Mouse (Mus musculus) ovary, postnatal 10 days (tissue): ENCODE measurements around the gene Hist1h2ag.

ENCODE experiments used
- DNase-seq: peaks from one replicate; pipeline ENCODE4 v3.0.0; 2022; ENCODE audit warnings: low spot score

Hist1h2ag gene

DNA sequence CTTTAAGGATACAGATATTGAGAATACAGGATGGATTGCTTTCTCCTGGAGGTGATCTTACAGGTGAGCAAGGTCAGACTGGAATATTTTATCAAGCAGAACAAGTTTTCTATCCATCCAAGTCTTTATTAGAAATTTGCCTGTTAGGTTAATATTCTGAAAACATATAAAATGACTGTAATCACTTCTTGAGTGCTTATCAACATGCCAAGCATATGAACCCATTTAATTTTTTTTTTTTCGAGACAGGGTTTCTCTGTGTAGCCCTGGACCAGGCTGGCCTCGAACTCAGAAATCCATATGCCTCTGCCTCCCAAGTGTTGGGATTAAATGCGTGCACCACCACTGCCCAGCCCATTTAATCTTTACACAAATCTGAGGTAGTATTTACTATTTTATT is 5.8 kb downstream of the Hist1h2ag start:
- DNase-seq = no peak

DNA sequence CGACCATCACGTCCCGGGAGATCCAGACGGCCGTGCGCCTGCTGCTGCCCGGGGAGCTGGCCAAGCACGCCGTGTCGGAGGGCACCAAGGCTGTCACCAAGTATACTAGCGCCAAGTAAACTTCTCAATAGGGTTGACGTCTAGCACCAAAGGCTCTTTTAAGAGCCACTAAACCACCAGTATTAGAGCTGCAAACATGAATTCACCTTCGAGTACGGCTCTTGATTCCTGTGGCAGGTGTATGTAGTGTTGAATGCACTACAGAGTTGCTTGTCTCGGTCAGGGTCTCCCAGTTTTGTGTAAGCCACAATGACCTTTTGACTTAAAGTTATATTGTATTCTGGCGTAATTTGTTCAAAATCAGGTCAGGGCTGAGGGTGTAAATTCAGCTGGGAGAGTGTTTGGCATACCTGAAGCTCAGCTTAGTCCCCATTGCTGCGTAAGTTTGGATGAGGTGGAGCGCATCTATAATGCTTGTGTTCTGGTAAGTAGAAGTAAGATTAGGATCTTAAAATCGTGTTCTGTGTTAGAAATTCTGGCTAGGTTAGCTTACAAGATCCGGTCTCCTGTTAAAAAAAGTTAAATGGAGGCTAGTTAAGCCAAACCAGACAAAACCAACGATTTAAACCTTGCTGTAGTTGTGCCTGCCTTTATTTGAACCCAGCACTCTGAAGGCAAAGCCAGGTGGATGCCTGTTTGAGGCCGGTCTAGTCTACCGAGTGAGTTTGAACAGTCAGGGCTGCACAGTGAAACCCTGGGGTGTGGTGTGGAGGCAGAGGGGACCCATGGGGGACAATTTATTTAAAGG is 6.4 kb downstream of the Hist1h2ag start:
- no peak for DNase-seq

DNA sequence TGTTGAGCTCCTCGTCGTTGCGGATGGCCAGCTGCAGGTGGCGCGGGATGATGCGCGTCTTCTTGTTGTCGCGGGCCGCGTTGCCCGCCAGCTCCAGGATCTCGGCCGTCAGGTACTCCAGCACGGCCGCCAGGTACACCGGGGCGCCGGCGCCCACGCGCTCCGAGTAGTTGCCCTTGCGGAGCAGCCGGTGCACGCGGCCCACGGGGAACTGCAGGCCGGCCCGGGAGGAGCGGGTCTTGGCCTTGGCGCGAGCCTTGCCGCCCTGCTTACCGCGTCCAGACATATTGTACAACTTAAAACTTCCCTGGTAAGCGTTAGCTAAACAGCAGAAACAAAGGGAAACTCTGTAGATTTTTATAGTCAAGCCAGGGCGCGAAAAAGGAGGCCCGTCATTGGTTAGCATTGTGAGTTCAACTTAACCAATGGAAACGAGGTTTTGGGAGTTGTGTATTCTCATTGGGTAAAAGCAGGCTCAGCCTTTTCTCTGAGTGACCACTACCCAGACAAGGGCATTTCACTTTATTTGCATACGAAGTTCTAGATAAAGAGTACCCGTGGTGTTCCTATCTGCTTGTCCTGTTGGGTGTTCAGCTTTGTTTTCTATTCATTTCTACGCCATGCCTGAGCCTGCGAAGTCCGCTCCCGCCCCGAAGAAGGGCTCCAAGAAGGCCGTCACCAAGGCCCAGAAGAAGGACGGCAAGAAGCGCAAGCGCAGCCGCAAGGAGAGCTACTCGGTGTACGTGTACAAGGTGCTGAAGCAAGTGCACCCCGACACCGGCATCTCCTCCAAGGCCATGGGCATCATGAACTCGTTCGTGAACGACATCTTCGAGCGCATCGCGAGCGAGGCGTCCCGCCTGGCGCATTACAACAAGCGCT is 7.2 kb downstream of the Hist1h2ag start, which contains the start of the genes Hist1h2ah and Hist1h2bk:
TSS of gene Hist1h2ah (minus strand) at position 302 of the 882 bp plus-strand sequence.
TSS of gene Hist1h2bk (plus strand) at position 604 of the 882 bp plus-strand sequence.
- DNase-seq = peak; percentile 62

DNA sequence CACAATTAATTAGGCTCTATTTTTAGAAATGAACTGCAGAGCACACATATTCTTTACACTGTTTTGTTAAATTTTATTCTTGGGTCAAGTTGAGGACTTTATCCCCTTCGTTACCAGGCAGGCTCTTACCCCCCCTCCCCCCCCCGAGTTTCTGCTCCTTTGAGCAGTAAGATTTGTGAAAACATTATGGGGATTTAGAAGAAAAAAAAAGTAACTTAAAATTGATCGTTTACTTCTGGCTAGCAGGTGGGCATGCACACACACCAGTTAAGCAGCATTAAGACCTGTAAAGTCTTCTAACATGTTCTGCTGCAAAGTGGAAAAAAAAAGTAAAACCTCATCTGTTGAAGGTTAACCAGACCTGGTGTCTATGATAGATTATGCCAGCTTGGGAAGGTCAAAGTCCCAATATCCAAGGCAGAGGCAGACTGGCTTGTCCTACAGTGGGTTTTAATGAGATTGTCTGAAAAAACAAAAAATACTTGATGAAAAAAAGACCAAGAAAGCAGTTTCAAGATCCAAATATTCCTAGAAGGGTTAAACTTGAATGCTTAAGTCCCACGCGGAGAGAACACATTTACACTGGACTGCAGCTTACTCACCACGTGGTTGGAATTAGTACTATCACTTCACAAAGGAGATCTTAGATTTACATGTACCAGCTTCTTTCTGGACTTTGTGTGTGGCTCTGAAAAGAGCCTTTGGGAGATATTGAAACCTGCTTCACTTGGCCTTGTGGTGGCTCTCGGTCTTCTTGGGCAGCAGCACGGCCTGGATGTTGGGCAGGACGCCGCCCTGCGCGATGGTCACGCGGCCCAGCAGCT is 8.1 kb downstream of the Hist1h2ag start:
- DNase-seq = no peak

DNA sequence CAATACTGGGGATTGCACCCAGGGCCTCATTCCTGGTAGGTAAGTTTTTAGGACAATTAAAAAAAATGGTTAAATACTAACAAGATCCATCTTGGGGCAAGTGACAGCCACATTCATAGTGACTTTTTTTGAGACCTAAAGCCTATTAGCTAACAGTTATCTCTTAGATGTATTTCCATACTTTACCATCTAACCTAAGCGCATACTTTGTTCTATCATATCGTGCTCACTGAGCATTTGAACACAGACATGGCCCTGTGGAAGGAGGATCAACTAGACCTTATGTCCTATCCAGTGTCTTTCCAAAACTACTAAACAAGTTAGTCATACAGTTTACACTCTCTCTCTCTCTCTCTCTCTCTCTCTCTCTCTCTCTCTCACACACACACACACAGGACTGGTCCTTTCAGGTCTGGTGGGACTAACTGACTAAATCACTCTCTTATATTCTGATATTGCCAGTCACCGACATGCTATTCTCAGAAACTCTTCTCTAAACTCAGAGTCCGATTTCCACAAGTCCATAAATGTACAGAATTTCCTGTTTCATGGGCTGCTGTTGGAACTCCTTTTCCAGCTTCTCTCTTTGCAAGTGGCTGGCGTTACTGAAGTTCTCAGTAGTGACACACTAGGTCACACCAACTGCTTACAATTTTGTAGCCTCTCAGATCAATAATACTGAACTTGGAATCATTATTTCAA is 8.9 kb downstream of the Hist1h2ag start:
- no peak for DNase-seq

GRCm38 (mm10) chr13:22030493-22030892 is 12.3 kb downstream of the Hist1h2ag start:
- DNase-seq = no peak

DNA sequence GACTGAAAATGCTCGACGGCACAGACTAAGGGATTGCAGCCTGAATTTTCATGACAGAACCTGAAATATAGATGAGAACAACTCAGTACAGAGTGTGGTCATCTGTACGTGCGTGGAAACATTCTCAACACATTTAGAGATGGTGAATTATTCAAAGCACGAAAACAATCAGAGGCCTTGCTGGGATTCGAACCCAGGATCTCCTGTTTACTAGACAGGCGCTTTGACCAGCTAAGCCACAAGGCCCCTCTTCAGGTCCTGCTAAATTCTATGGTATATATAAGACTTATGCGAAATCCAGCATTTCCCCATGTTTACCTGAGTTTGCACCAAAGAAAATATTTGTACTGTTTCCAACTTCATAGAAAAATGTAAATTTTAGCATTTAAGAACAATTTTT is 12.8 kb downstream of the Hist1h2ag start:
- DNase-seq = no peak

GRCm38 (mm10) chr13:22028673-22029460 is 13.9 kb downstream of the Hist1h2ag start:
- DNase-seq = peak; percentile 92

DNA sequence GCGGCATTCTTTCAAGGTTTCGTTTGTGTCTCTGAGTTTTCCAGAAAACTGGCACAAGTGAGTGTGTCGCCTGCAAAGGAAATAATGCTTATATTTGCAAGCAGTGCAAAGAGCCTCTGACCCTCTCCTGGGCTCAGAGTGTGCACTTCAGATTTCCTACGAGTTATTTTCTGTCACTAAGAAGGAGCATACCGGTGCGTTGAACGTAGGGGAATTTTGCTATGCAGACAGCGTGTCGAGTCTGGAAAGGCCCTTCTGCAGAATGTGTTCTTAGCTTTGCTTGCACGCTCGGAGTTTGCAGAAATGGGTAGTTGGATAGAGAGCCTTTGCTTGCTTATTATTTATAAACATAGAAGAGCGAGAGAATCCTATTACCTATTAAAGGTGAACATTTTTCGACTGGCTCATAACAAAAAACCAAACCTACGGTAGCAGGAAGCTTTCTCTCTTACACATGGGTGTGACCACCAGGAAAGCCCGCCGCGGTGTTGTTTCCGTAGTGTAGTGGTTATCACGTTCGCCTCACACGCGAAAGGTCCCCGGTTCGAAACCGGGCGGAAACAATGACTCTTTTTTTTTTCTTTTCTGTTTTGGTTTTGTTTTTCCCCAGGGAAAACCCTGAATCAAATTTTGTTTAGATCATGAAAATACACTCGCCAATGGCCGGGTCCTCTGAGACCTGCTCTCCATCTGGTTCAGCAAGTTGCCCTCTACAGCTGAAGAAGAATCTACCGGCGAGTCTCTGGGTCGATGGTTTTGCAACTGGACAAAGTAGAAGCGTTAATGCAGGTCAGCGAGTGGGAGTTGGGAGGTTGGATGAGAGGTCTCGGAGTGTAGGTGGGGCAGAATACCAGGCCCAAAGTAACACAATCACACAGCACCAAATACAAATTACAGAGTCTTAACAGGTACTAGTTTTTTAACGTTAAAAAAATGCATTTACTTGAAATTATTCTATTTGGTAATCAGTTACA is 16.4 kb downstream of the Hist1h2ag start:
- peak; percentile 81 for DNase-seq

- no peak for DNase-seq
Observed at GRCm38 (mm10) chr13:22022241-22022640, 20.5 kb downstream of the Hist1h2ag start.

DNA sequence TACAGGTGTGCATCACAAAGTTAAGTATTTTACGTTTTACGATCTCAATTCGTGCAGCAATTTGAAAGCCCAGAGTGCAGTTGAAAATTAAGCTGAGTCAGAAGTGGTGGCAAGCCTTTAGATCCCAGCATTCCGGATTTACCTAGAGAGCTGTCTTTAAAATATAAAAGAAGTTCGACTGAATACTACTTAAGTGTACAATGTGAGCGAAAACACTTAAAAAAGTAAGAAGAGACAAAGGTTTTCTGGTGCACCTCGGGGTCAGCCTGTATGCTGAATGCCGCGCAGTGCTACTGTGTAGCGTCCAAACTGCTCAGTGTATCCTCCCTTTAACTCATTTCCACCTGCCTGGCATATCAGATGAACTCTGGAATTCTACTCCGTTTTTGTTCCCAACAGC is 21.2 kb downstream of the Hist1h2ag start:
- DNase-seq = no peak

GRCm38 (mm10) chr13:22020901-22021339 is 21.8 kb downstream of the Hist1h2ag start:
- DNase-seq = no peak

GRCm38 (mm10) chr13:22019934-22020835 is 22.6 kb downstream of the Hist1h2ag start:
- no peak for DNase-seq

GRCm38 (mm10) chr13:22015479-22016450 is 27.0 kb downstream of the Hist1h2ag start:
- DNase-seq = no peak

GRCm38 (mm10) chr13:22014411-22014845 is 28.3 kb downstream of the Hist1h2ag start:
- no peak for DNase-seq

- DNase-seq = no peak
Observed at GRCm38 (mm10) chr13:22013716-22014115, 29.0 kb downstream of the Hist1h2ag start.

DNA sequence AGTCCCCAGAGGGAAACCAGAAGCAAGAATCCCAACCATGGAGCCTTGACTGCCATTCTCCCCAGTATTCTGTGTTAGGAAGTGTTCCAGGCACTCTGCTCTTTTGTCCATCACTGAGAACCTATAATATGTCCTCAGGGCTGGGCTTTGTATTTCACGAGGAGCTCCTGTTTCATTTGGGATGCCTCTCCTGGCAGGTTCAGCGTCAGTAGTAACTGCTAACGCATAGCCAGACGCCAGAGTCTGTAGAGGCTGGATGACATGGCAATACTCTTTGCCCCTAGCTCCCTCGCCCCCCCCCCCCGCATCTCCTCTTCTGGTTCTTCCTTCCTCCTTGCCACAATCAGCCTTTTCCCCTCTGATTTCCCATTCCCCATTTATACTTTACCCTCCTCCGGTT is 33.1 kb downstream of the Hist1h2ag start, which contains the start of gene Prss16:
TSS of gene Prss16 (minus strand) at position 101 of the 400 bp plus-strand sequence.
- DNase-seq = no peak
